Mouse (Mus musculus) ovary, adult 18-20 months (tissue): ENCODE measurements at regions not wholly inside any gene's neighbourhood (a gene's known extent, or its start where the extent isn't known, plus 50 kb on each side); places are given as distances from the start of the nearest gene placed in this dataset.

ENCODE experiments used
- DNase-seq: peaks from one replicate; pipeline ENCODE4 v3.0.0; 2022; ENCODE audit warnings: low spot score, mixed read lengths

GRCm38 (mm10) chr15:63724543-63725186 lies 120.3 kb downstream of the Gsdmc2 start:
- no peak for DNase-seq

- DNase-seq: no peak
These were observed 122.0 kb downstream of the Gsdmc2 start for GRCm38 (mm10) chr15:63722991-63723390.

GRCm38 (mm10) chr15:63721669-63722357 lies 123.2 kb downstream of the Gsdmc2 start:
- DNase-seq: no peak

- no peak for DNase-seq
These were observed 127.2 kb downstream of the Gsdmc2 start for GRCm38 (mm10) chr15:63717812-63718211.

GRCm38 (mm10) chr15:63713697-63714096 lies 131.3 kb downstream of the Gsdmc2 start:
- no peak for DNase-seq

- no peak for DNase-seq
These were observed 134.6 kb downstream of the Gsdmc2 start for GRCm38 (mm10) chr15:63710381-63710780.

- no peak for DNase-seq
These were observed 135.6 kb downstream of the Gsdmc2 start for GRCm38 (mm10) chr15:63709270-63709933.

- no peak for DNase-seq
These were observed 140.3 kb downstream of the Gsdmc2 start for GRCm38 (mm10) chr15:63704636-63705035.

- DNase-seq: no peak
These were observed 147.1 kb downstream of the Gsdmc2 start for GRCm38 (mm10) chr15:63697831-63698230.

- DNase-seq: no peak
These were observed 150.8 kb downstream of the Gsdmc2 start for GRCm38 (mm10) chr15:63694150-63694549.

- DNase-seq: no peak
These were observed 151.4 kb downstream of the Gsdmc2 start for GRCm38 (mm10) chr15:63693561-63693960.

GRCm38 (mm10) chr15:63692491-63693295 lies 152.3 kb downstream of the Gsdmc2 start:
- DNase-seq: no peak

GRCm38 (mm10) chr15:63689788-63690575 lies 155.0 kb downstream of the Gsdmc2 start:
- DNase-seq: no peak

- no peak for DNase-seq
These were observed 157.1 kb downstream of the Gsdmc2 start for GRCm38 (mm10) chr15:63687852-63688251.

- DNase-seq: no peak
These were observed 157.9 kb downstream of the Gsdmc2 start for GRCm38 (mm10) chr15:63686954-63687562.

- DNase-seq: no peak
These were observed 164.7 kb downstream of the Gsdmc2 start for GRCm38 (mm10) chr15:63679984-63680925.

GRCm38 (mm10) chr15:63678921-63679320 lies 166.1 kb downstream of the Gsdmc2 start:
- no peak for DNase-seq

- no peak for DNase-seq
These were observed 169.4 kb downstream of the Gsdmc2 start for GRCm38 (mm10) chr15:63675491-63676036.

GRCm38 (mm10) chr15:63674404-63674803 lies 170.6 kb downstream of the Gsdmc2 start:
- DNase-seq: no peak

GRCm38 (mm10) chr15:63671081-63671480 lies 173.9 kb downstream of the Gsdmc2 start:
- no peak for DNase-seq
